Mouse (Mus musculus): ENCODE measurements around the gene Asic3.

Asic3 gene

DNA sequence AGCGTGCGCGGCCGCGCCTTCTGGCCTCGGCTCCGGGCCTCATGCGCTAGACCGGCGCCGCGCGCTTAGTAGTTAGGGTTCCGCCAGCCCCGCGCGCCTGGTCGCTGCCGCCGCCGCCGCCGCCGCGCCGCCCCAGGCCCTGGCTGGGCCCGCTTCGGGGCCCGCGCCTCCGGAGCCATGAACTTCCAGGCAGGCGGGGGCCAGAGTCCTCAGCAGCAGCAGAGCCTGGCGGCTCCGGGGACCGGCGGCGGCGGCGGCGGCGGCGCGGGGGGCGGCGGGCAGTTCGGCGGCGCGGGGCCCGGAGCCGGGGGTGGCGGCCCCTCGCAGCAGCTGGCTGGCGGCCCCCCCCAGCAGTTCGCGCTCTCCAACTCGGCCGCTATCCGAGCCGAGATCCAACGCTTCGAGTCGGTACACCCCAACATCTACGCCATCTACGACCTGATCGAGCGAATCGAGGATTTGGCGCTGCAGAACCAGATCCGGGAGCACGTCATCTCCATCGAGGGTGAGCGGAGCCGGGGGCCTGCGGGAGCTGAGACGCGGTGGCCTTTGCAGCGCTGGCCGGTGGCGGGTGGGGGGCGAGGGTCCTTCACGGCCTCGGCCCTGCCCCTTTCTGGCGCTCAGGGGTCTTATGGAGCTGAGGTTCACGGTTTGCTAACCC lies 39.0 kb downstream of the Asic3 start, which contains the start of gene Agap3:
Agap3 (plus strand) TSS at position 148 of the 661 bp plus-strand sequence.
- peak; percentile 49 for DNase-seq (ENCODE audit: extremely low spot score)

DNA sequence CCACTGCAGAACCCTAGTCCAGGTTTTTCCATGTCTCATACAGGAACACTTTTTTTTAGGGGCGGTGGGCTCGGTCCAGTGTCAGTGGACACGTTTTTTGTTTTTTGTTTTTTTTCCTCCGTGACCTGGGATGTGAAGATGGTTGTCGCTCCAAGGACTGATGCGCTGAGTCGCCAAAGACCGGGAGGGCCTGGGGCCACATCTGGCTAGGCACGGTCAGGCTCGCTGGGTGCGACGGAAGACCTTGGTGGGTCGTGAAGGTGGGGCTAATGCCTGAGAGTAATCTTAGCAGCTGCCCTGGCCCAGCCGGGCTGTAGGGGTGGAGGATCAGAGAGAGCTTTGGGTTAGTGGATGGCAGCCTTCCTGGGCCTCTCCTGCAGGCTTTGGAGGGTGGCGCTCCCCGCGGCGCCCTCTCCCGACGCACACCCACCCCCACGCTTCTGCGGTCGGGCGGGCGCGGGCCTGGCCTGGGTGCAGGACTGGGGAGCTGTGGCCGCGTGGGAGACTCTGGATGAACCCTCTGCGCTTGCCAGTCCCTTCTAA lies 39.6 kb downstream of the Asic3 start:
- peak; percentile 37 for DNase-seq (ENCODE audit: extremely low spot score)

DNA sequence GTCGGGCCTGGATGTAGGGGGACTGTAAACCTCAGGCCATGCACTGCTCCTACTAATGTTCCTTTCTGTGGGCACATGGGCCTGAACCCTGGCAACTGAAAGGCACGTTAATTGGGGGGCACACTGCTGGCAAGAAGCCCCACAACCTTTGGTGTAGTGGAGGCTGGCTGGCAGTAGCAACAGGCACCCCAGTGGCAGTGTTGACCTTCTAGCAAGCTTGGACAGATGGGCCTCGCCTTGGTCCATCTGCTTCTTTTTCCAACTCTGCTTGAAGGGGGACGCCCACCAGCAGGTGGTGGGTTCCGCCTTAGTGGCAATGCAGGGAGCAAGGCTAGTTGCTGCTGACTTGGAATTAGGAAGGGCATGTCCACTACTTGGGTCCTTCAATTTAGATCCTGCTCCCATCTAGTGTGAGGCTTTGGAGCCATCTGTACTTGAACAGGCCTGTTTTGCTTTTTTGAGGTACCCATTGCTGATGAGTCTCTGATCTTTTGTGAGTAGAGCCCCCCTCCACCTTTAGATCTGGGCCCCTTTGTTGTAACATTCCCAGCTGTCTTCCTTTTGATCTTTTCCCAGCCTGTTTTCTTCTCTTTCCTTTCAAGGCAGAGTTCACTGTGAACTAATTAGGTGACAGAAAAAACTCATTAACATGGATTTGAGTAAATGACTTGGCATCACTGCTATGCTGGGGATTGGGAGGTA lies 40.2 kb downstream of the Asic3 start:
- DNase-seq (ENCODE audit: extremely low spot score), result no peak

DNA sequence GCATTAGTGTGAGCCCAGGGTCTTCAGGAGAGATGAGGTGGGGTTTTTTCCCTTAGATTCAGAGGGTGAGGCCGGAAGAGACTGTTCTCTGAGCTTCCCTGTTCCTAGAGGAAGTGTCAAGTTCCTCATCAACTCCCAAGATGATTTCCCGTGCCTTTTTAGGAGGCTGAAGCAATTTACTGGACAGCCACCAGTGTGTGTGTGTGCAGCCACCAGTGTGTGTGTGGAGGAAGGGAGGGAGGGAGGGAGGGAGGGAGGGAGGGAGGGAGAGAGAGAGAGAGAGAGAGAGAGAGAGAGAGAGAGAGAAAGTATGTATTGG lies 40.8 kb downstream of the Asic3 start:
- no peak for DNase-seq (ENCODE audit: extremely low spot score)

DNA sequence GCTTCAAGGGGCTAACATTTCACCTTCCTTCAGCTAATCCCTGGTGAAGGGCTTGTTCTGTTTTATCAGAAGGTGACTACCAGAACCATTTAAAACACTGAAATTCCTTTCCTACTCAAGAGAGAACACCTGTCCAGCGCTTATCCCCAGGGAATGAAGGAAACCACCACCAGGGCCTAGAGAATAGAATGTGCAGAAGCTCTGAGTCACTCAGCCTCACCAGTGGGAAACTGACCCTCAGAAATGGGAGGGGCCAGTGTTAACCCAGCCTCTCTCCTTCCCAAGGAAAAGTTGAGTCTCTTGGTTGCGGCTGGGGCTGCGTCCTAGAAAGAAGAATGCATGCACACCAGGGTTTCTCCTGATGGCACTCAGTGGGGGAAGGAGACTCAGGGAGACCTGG lies 41.9 kb downstream of the Asic3 start:
- DNase-seq (ENCODE audit: extremely low spot score), result no peak

DNA sequence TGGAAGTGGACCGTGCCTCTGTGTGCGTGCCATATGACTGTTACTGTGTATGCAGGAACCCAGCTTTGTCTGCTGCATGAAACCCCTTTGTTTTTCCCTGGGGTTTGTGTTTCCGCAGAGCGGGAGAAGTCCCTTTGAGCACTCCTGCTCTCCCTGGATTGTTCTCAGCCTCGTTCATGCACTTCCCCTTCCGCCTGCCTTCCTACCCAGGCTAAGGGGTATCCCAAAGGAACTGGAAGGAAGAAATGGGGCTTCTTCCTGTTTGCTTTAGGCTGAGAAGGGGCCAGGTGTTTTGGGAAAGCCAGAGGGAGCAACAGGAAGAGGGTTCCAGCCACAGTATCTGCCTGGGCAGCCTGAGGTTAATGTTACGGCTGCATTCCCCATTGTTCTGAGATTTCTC lies 42.4 kb downstream of the Asic3 start:
- DNase-seq (ENCODE audit: extremely low spot score), result no peak

DNA sequence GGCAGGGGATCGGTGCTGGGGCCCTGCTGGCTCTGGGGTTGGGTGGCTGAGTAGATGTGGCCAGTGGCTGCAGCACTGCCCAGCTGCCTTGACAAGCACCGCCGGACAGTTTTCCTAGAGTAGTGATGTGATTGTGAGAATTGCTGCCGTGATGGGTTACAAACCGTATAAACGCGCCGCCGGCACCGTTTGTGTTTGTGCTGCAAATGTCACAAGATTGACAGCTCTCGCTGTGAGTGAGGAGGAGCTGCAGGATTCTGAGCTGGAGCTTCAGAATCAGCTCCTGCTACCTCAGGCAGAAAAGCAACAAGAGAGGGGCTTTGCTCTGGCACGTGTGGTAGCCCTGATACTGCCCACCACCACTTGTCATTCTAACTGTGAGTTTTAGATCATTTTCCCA lies 53.6 kb downstream of the Asic3 start:
- DNase-seq (ENCODE audit: extremely low spot score), result no peak
